Mouse (Mus musculus) T-helper 17 cell (primary cell): ENCODE results near the gene Gnb1.
"Not testable (repeated sequence)": the region's sequence is repeated elsewhere in the genome, so short reads cannot be mapped to it uniquely, and the experiment has no call there.

ENCODE experiments used
- in situ Hi-C, 2 experiments: fragments of 300-600 bp; cut with MboI, MseI; formaldehyde crosslinking; loops; 1 replicate in 1 of 2; 2 replicates in 1 of 2; pipeline ENCODE4 v1.15.1; 2025; ENCODE audit warnings: high pct_unique_total_duplicates in 2 of 2

The Gnb1 gene

GRCm38 (mm10) chr4:155529294-155529693 lies 38.1 kb downstream of the Gnb1 start:
- in situ Hi-C loops = loop anchor here in 1 of 2 experiments (10.0 kb wide), 1 partner anchor 646 kb away; no protein-coding TSS in a partner anchor

DNA sequence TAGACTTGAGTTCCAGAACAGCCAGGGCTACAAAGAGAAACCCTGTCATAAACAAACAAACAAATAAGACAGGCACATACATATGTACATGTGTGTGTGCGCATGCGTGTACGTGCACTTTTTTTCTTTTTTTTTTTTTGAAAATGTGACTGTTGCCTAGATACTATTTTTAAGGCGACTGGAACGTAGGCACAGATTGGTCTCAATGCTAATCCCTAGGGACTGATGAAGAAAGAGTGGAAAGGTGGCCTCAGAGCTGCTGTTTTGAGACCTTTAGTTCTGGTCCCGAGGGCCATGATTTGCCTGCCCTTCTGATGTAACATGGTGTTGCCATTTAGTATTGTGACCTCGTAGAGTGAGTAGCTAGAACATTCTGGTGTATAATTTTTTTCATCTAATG lies 58.8 kb downstream of the Gnb1 start:
- in situ Hi-C loops = no loop called here

DNA sequence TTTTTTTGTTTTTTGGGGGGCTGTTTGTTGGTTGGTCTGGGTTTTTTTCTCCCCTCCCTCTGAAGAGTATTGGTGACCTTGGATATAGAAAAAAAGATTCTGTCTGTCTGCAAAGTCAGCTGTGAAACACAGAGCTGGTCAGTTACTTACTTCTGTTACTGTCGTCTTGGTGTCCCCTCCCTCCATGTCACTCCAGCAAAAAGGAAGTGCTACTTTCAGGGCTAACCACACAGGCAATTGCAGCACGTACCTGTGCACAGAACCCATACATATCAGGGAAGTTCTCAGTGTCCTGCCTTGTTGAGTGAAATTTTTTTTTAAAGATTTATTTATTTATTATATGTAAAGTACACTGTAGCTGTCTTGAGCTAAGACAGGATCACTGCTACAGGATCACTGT lies 59.3 kb downstream of the Gnb1 start:
- in situ Hi-C loops = no loop called here

- in situ Hi-C loops = no loop called here
Observed at GRCm38 (mm10) chr4:155551073-155551472, 59.9 kb downstream of the Gnb1 start.

GRCm38 (mm10) chr4:155552917-155553532 lies 61.9 kb downstream of the Gnb1 start:
- in situ Hi-C loops = no loop called here

DNA sequence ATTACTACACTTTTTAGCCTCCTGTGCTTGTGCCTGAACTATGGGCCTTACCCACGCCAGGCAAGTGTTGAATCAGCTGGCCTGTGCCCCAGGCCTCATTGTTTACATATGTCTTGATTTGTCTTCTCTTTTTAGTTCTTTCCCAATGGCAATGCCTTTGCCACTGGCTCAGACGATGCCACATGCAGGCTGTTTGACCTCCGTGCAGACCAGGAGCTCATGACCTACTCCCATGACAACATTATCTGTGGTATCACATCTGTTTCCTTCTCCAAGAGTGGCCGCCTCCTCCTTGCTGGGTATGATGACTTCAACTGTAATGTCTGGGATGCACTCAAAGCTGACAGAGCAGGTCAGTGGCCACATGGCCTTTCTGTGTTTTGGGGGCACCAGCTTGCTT lies 63.7 kb downstream of the Gnb1 start:
- in situ Hi-C loops = no loop called here

DNA sequence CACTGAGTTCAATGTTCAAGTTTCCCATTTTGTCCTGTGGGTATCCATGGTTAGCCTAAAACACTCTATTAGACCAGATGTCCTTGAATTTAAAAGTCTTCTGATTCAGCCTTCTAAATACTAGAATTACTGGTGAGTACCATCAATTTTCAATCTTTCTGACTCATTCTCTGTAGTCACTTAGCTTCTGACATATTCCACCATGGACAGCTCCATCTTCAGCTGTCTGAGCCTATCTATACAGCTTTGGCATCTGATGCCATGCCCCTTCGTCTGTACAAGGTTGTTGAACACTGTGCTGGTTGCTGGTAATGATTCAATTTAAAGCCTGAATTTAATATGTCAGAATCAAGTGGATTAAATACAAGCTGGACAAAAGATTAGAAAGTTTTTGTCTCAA lies 64.3 kb downstream of the Gnb1 start:
- in situ Hi-C loops = no loop called here

DNA sequence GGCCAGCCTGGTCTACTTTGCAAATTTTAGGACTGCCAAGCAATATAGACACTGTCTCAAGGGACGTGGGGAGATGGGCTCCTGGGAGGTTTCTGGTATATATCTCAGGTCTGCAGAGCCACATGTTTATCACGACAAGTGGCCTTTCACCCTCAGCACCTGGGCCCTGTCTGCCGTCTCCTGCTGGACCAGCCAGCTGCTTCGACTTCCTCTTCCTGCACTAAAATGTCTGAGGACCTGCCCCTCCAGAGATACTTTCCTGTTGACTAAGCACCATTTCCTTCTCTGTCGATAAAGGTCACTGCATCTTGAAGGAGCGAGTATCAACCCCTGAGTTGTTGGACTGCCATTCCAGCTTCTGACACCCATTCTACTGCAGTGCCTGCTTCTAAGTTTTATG lies 68.3 kb downstream of the Gnb1 start:
- in situ Hi-C loops = no loop called here

- in situ Hi-C loops = no loop called here
Observed at GRCm38 (mm10) chr4:155560932-155561331, 69.8 kb downstream of the Gnb1 start.

DNA sequence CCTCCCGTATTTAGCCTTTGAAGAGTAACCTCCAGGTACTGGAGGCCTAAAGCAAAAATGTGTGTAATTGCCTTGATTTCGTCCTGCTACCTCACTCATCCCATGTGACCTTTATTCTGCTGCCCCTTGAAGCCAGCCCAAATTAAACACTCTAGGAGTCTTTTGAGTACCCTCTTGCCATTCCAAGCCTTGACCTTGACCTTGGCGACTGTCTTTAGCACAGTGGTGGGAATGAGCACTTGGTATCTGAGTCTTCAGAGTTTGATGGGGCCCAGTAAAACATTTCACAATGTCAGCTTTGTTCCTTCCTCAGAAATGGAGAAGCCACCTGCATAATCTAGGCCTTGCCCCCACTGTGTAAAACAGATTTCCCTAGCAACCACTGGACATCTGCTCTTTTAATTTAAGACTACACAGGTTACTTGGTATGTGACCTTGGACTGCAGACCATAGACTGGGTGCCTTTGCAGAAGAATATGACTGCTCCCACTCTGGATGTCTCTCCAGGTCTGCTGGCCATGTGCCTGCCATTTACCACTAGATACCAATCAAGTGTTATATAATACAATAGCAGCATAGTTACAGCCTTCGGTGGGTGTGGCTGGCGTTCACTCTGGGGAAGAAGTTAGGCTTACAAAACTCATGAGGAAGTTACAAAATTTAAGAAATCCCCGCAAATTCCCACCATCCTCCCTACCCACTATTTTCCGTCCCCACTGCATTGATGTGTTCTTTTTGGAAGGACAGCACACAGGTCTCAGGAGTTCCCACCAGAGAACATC lies 70.7 kb downstream of the Gnb1 start, which contains the start of gene Nadk:
Nadk (plus strand) TSS at position 718 of the 782 bp plus-strand sequence.
- in situ Hi-C loops = no loop called here

- in situ Hi-C loops = no loop called here
Observed at GRCm38 (mm10) chr4:155562725-155563399, 71.7 kb downstream of the Gnb1 start.

- in situ Hi-C loops = no loop called here
Observed at GRCm38 (mm10) chr4:155563400-155564231, 72.5 kb downstream of the Gnb1 start.

GRCm38 (mm10) chr4:155564315-155565069 lies 73.3 kb downstream of the Gnb1 start:
- in situ Hi-C loops = no loop called here

DNA sequence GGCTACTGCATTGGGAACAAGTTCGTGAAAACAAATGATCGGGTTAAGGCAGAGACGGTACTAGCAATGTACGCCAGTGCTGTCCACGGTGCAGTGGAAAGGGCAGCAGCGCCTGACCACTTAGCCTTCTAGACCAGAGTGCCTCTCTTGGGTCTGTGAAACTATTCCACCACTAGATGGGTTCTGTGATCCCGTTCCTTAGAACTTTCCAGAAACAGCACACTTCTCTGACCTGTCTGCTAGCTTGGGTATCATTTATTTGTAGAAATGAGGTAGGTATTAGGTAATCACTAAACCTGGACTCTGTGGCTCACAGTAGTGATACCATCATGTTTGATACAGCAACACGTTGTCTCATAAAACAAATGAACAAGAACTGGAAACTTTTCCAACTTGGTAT lies 75.4 kb downstream of the Gnb1 start:
- in situ Hi-C loops = no loop called here

DNA sequence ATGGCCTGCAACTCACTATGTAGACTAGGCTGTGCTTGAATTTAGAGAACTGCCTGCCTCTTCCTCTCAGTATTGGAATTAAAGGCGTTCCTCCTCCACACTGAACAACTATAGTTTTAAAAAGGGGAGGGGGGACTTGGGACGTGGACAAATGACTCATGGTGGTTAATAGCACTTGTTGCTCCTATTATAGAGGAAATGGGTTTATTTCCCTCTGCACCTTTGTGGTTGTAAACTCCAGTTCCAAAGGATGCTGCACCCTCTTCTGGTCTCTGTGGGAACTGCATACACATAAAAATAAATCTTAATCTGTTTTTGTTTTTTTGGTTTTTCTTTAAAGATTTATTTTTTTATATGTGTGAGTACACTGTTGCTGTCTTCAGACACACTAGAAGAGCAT lies 77.0 kb downstream of the Gnb1 start:
- in situ Hi-C loops = no loop called here

DNA sequence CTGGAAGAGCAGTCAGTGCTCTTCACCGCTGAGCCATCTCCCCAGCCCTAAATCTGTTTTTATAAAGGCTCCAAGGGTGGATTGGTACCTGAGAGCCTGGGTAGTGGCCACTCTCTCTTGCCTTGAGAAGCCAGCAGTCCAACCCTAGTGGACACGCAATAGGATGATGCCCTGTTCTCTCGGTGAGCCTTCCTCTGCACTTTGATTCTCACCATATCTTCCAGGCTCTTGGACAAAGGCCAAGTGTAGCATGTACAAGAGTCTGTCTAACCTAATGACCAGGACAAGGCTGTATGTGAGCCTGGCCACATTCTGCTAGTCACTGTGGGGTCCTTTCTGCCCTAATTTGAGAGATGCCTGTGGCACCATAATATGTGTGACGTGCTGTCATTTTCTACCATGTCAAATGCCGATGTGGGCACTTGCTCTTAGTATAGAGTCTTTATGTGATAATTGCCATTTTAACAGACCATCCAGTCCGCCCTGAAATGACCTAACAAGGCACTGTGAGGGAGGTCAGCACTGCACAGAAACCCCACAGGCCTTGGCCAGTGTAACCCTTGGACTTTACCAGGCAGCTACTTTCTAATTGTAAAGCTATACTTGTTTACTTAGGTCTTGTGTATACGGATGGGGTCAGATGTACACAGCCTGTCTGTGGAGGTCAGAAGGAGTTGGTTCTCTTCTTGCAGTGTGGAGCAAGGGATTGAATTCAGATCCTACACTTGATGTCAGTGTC lies 77.6 kb downstream of the Gnb1 start:
- in situ Hi-C loops = no loop called here

DNA sequence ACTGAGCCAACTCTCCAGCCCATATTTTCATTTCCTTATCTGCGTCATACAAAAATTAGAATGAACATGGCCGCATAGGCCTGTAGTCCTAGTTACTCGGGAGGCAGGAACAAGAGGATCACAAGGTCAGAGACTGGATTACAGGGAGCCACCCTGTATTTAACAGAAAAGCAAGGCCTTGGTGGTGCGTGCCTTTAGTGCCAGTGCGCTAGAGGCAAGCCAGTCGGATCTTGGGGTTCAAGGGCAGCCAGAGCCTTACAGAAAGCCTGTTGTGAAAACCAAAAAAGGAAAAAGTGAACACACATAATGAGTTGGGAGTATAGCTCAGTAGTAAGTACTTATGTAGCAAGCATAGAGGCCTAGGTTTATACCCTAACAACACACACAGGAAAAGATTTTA lies 78.7 kb downstream of the Gnb1 start:
- in situ Hi-C loops = no loop called here

GRCm38 (mm10) chr4:155570315-155570714 lies 79.2 kb downstream of the Gnb1 start:
- in situ Hi-C loops = not testable (repeated sequence)

- in situ Hi-C loops = no loop called here
Observed at GRCm38 (mm10) chr4:155571442-155571841, 80.3 kb downstream of the Gnb1 start.

DNA sequence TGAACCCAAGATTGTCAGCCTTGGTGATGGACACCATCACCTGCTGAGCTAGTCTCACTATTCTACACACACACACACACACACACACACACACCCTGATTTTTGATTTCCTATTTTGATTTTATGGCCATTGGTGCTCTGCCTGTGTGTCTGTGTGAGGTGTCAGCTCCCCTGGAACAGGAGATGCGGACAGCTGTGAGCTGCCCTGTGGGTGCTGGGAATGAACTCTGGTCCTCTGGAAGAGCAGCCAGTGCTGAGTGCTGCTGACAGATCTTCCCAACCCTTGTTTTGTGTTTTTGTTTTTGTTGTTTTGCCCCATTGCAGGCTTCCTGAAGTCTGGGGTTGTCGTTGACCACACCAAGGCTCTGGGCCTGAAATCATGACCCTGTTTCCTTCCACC lies 82.0 kb downstream of the Gnb1 start:
- in situ Hi-C loops = no loop called here
